ENCODE assay signal across 8 mouse cellular contexts in genomic region chr5:138160224-138160762, GRCm38 (mm10). TPM values are rescaled to one million over a fixed set of nuclear protein-coding genes. Genes with fewer than 3 reads are reported as not detected.
DNase-seq lines count a peak whose midpoint lies in the region; ATAC-seq and TF ChIP-seq lines count a peak whose summit lies in the region.

No protein-coding gene starts in this region.

- peak overlapping the region; percentile 98 for H3K4me3 ChIP-seq in erythroblast, embryonic 14.5 days (replicated peaks)
- peak overlapping the region; percentile 90 for H3K4me3 ChIP-seq in E14TG2a.4 (replicated peaks; ENCODE audit: low read length)
- H3K4me3 ChIP-seq in forebrain, embryonic 15.5 days, result peak overlapping the region; percentile 80
- H3K4me3 ChIP-seq in liver, embryonic 13.5 days (replicated peaks), result peak overlapping the region; percentile 90

- ATAC-seq in erythroblast, adult 5-6 weeks (replicated peaks; ENCODE audit: low FRiP score, poor library complexity, severe bottlenecking), result no peak
- ATAC-seq in forebrain, embryonic 15.5 days (replicated peaks), result 0 out of 2 replicates have a peak, but pooled peaks have one; percentile 1
- no peak for ATAC-seq in liver, embryonic 13.5 days (ENCODE audit: low read depth)

- H3K9me3 ChIP-seq in erythroblast, embryonic 14.5 days (ENCODE audit: control insufficient read depth, low read length), result no peaks in the 10 kb centered on the region
- H3K9me3 ChIP-seq in E14TG2a.4 (ENCODE audit: low read length), result no peaks in the 10 kb centered on the region
- H3K9me3 ChIP-seq in forebrain, embryonic 15.5 days, result no peaks in the 10 kb centered on the region
- no peaks in the 10 kb centered on the region for H3K9me3 ChIP-seq in liver, embryonic 13.5 days (replicated peaks)

- no peaks in the 10 kb centered on the region for H3K27me3 ChIP-seq in erythroblast, embryonic 14.5 days (ENCODE audit: control insufficient read depth)
- H3K27me3 ChIP-seq in E14TG2a.4 (ENCODE audit: insufficient read depth, low read length), result no peaks in the 10 kb centered on the region
- H3K27me3 ChIP-seq in forebrain, embryonic 15.5 days, result no peaks in the 10 kb centered on the region
- no peaks in the 10 kb centered on the region for H3K27me3 ChIP-seq in liver, embryonic 13.5 days

- peaks cover 33% of the 10 kb centered on the region for H3K36me3 ChIP-seq in erythroblast, embryonic 14.5 days (ENCODE audit: control insufficient read depth)
- peaks cover 36% of the 10 kb centered on the region for H3K36me3 ChIP-seq in E14TG2a.4 (ENCODE audit: insufficient read depth, low read length)
- peaks cover 31% of the 10 kb centered on the region for H3K36me3 ChIP-seq in forebrain, embryonic 15.5 days
- H3K36me3 ChIP-seq in liver, embryonic 13.5 days, result peaks cover 33% of the 10 kb centered on the region

- no peak for TF ChIP-seq CTCF in E14TG2a.4 (conservative IDR thresholded peaks at IDR 0.05; ENCODE audit: low read length)

- 69% methylated on average over 7 of the region's 7 CpGs for WGBS in forebrain, embryonic 15.5 days
- 60% methylated on average over 7 of the region's 7 CpGs for WGBS in liver, embryonic 13.5 days (ENCODE audit: insufficient replicate concordance)

- H3K4me2 ChIP-seq in forebrain, embryonic 15.5 days (replicated peaks), result peak overlapping the region; percentile 48
- peak overlapping the region; percentile 83 for H3K4me2 ChIP-seq in liver, embryonic 13.5 days

- H3K9ac ChIP-seq in forebrain, embryonic 15.5 days (replicated peaks), result peak overlapping the region; percentile 79
- H3K9ac ChIP-seq in liver, embryonic 13.5 days, result peak overlapping the region; percentile 88

- peak overlapping the region; percentile 76 for H3K27ac ChIP-seq in forebrain, embryonic 15.5 days (replicated peaks)
- peak overlapping the region; percentile 61 for H3K27ac ChIP-seq in liver, embryonic 13.5 days

- DNase-seq in liver, embryonic 13.5 days, result no peak
- DNase-seq in spleen, postnatal 36 days (ENCODE audit: low spot score in 2 of 2), result no peak
- no peak for DNase-seq in ovary, postnatal 36 days (ENCODE audit: low spot score)
- no peak for DNase-seq in gastrocnemius, postnatal 4 days (ENCODE audit: low spot score in 2 of 2)

- peaks cover 41% of the 10 kb centered on the region for H3K4me1 ChIP-seq in erythroblast, embryonic 14.5 days (ENCODE audit: control insufficient read depth)
- H3K4me1 ChIP-seq in E14TG2a.4 (replicated peaks; ENCODE audit: low read depth, low read length), result peaks cover 52% of the 10 kb centered on the region
- H3K4me1 ChIP-seq in forebrain, embryonic 15.5 days, result peaks cover 16% of the 10 kb centered on the region
- H3K4me1 ChIP-seq in liver, embryonic 13.5 days (replicated peaks), result peaks cover 36% of the 10 kb centered on the region

RNA-seq across cellular contexts. Expression of gene Cops6, which starts 0.6 kb away (rescaled TPM):
- polyA plus RNA-seq in erythroblast, embryonic 14.5 days (2012), result 8.2 and 11.5 TPM in 2 replicates
- total RNA-seq in erythroblast, adult 5-6 weeks (2015; ENCODE audit: low replicate concordance), result 23.0 and 62.8 TPM in 2 replicates
- 17.0 and 19.7 TPM in 2 replicates for total RNA-seq in erythroblast, adult 5-6 weeks (2017; ENCODE audit: low replicate concordance)
- 289 and 293 TPM in 2 replicates for polyA plus RNA-seq in forebrain, embryonic 15.5 days (2015; fragmentation: Nextera tagmentation; extraction: Ambion mirVana)
- polyA plus RNA-seq in liver, embryonic 13.5 days (2015; fragmentation: Nextera tagmentation; extraction: Ambion mirVana), result 180 TPM in 2 replicates
- total RNA-seq in gastrocnemius, postnatal 4 days (2021), result 100 to 1,000 TPM; 141 to 142 TPM

RNA-seq across cellular contexts. Expression of gene Zfp113, which starts 4.7 kb away (rescaled TPM):
- 0.01 and 0.04 TPM in 2 replicates for polyA plus RNA-seq in erythroblast, embryonic 14.5 days (2012)
- total RNA-seq in erythroblast, adult 5-6 weeks (2015; ENCODE audit: low replicate concordance), result 0.77 TPM in 1 of 2 replicates, not detected in the other
- 2.6 and 5.4 TPM in 2 replicates for total RNA-seq in erythroblast, adult 5-6 weeks (2017; ENCODE audit: low replicate concordance)
- 42.5 and 47.1 TPM in 2 replicates for polyA plus RNA-seq in forebrain, embryonic 15.5 days (2015; fragmentation: Nextera tagmentation; extraction: Ambion mirVana)
- 4.6 and 5.2 TPM in 2 replicates for polyA plus RNA-seq in liver, embryonic 13.5 days (2015; fragmentation: Nextera tagmentation; extraction: Ambion mirVana)
- total RNA-seq in gastrocnemius, postnatal 4 days (2021), result 10 to 100 TPM in 1 of 2 experiments, 1 to 10 TPM in 1; 9.9 to 10.3 TPM

RNA-seq across cellular contexts. Expression of gene Ap4m1, which starts 11.5 kb away (rescaled TPM):
- polyA plus RNA-seq in erythroblast, embryonic 14.5 days (2012), result 1.1 and 1.7 TPM in 2 replicates
- total RNA-seq in erythroblast, adult 5-6 weeks (2015; ENCODE audit: low replicate concordance), result 4.8 and 5.6 TPM in 2 replicates
- 7.9 and 12.5 TPM in 2 replicates for total RNA-seq in erythroblast, adult 5-6 weeks (2017; ENCODE audit: low replicate concordance)
- 29.5 and 29.6 TPM in 2 replicates for polyA plus RNA-seq in forebrain, embryonic 15.5 days (2015; fragmentation: Nextera tagmentation; extraction: Ambion mirVana)
- 5.9 and 7.4 TPM in 2 replicates for polyA plus RNA-seq in liver, embryonic 13.5 days (2015; fragmentation: Nextera tagmentation; extraction: Ambion mirVana)
- 10 to 100 TPM; 22.1 to 24.1 TPM for total RNA-seq in gastrocnemius, postnatal 4 days (2021)

RNA-seq across cellular contexts. Expression of gene Mcm7, which starts 11.9 kb away (rescaled TPM):
- polyA plus RNA-seq in erythroblast, embryonic 14.5 days (2012), result 7.1 and 11.5 TPM in 2 replicates
- 78.0 and 100 TPM in 2 replicates for total RNA-seq in erythroblast, adult 5-6 weeks (2015; ENCODE audit: low replicate concordance)
- 155 and 180 TPM in 2 replicates for total RNA-seq in erythroblast, adult 5-6 weeks (2017; ENCODE audit: low replicate concordance)
- polyA plus RNA-seq in forebrain, embryonic 15.5 days (2015; fragmentation: Nextera tagmentation; extraction: Ambion mirVana), result 188 and 191 TPM in 2 replicates
- polyA plus RNA-seq in liver, embryonic 13.5 days (2015; fragmentation: Nextera tagmentation; extraction: Ambion mirVana), result 224 and 255 TPM in 2 replicates
- 10 to 100 TPM; 48.6 to 51.9 TPM for total RNA-seq in gastrocnemius, postnatal 4 days (2021)

RNA-seq across cellular contexts. Expression of gene Taf6, which starts 27.0 kb away (rescaled TPM):
- 2.8 and 3.9 TPM in 2 replicates for polyA plus RNA-seq in erythroblast, embryonic 14.5 days (2012)
- total RNA-seq in erythroblast, adult 5-6 weeks (2015; ENCODE audit: low replicate concordance), result 10.6 and 16.9 TPM in 2 replicates
- total RNA-seq in erythroblast, adult 5-6 weeks (2017; ENCODE audit: low replicate concordance), result 10.9 and 11.5 TPM in 2 replicates
- 90.9 and 96.2 TPM in 2 replicates for polyA plus RNA-seq in forebrain, embryonic 15.5 days (2015; fragmentation: Nextera tagmentation; extraction: Ambion mirVana)
- polyA plus RNA-seq in liver, embryonic 13.5 days (2015; fragmentation: Nextera tagmentation; extraction: Ambion mirVana), result 39.1 and 50.9 TPM in 2 replicates
- total RNA-seq in gastrocnemius, postnatal 4 days (2021), result 10 to 100 TPM; 31.0 to 33.6 TPM

Comparison
In these comparisons a context has a peak if more than half of its experiments do, and no peak if none do; other contexts are left out.
1. RNA of gene Cops6, which starts 0.6 kb away (polyA plus RNA-seq): 289 to 293 TPM in forebrain, embryonic 15.5 days and 180 TPM in liver, embryonic 13.5 days; 8.2 to 11.5 TPM in erythroblast, embryonic 14.5 days; every median in the first group is over 10 times any median in the second.
2. Peak in every context shown above with its lines, with median percentiles within 50 percentile points of each other: H3K4me3 ChIP-seq.